Comparison of ENCODE assay signal across 14 mouse cellular contexts in the genomic region with DNA sequence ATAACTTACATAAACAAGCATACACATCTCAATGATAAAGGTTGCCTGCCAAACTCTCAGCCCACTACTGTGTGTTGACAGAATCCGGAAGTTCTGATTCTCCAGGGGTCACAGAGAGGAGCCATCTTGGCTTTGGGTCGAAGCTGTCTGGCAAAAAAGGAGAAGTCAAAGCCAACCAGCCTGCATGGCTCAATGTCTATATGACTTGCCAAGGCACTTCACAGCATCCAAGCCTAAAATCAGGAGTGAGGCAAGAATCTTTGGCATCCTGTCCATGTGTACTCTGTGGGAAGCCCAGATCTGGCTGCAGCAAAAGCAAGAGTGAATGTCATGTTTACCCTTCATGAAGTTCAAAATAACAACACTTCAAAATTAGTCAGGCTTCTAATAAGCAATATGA.
DNase-seq lines count a peak whose midpoint lies in the region; ATAC-seq and TF ChIP-seq lines count a peak whose summit lies in the region.
"Had no signal": no experiment of that assay in that cellular context is flagged by ENCODE, and none has a peak within 500 bp of the region (broad histone marks: within the 10 kb centered on the region; RNA-seq: fewer than 3 reads in every experiment).

No protein-coding gene starts in this region.

- H3K4me2 ChIP-seq in forebrain, postnatal 0 days (ENCODE audit: low read depth), result no peak overlapping the region
- H3K4me2 ChIP-seq in midbrain, embryonic 14.5 days (ENCODE audit: low read length), result no peak overlapping the region
- H3K4me2 ChIP-seq: embryonic facial prominence, embryonic 13.5 days; limb, embryonic 13.5 days had no signal

- no peak overlapping the region for H3K27ac ChIP-seq in forebrain, postnatal 0 days (ENCODE audit: low read depth, low read length)
- no peak overlapping the region for H3K27ac ChIP-seq in forebrain, embryonic 10.5 days
- no peak overlapping the region for H3K27ac ChIP-seq in midbrain, embryonic 14.5 days (replicated peaks; ENCODE audit: low read depth, low read length)
- H3K27ac ChIP-seq: embryonic facial prominence, embryonic 13.5 days; heart, adult 2 months; limb, embryonic 13.5 days had no signal

- peak; percentile 39 for DNase-seq in forebrain, postnatal 0 days
- no peak for DNase-seq in forebrain, embryonic 10.5 days (ENCODE audit: extremely low spot score, low spot score)
- peak; percentile 4 for DNase-seq in adipocyte (ENCODE audit: low spot score)
- peak; percentile 26 for DNase-seq in cerebellum, adult 8-10 months
- DNase-seq in lung, adult 2 months, result peak; percentile 3
- DNase-seq in embryo, embryonic 11 days, result no peak
- no peak for DNase-seq in yolk sac, embryonic 10.5 days (ENCODE audit: low spot score)
- DNase-seq in midbrain, embryonic 14.5 days, result no peak
- DNase-seq: B cell, adult 2 months; thymus, adult 2 months had no signal

- peak; percentile 73 for ATAC-seq in forebrain, postnatal 0 days
- ATAC-seq in midbrain, embryonic 14.5 days (ENCODE audit: low FRiP score, low TSS enrichment), result no peak

- WGBS in forebrain, postnatal 0 days, result 82% methylated on average over 2 of the region's 2 CpGs
- WGBS in forebrain, embryonic 10.5 days, result 88% methylated on average over 2 of the region's 2 CpGs
- WGBS in lung, adult 2 months, result 66% methylated on average over 2 of the region's 2 CpGs
- 79% methylated on average over 2 of the region's 2 CpGs for WGBS in midbrain, embryonic 14.5 days

- no peak for TF ChIP-seq CTCF in forebrain, postnatal 0 days (IDR thresholded peaks at IDR 0.05; ENCODE audit: low read depth)
- TF ChIP-seq CTCF in lung, adult 2 months (IDR thresholded peaks at IDR 0.05; ENCODE audit: insufficient read depth, low read length), result no peak

- H3K4me1 ChIP-seq in forebrain, postnatal 0 days (ENCODE audit: insufficient read depth), result no peaks in the 10 kb centered on the region
- no peaks in the 10 kb centered on the region for H3K4me1 ChIP-seq in forebrain, embryonic 10.5 days
- no peaks in the 10 kb centered on the region for H3K4me1 ChIP-seq in lung, adult 2 months (ENCODE audit: control insufficient read depth, insufficient read depth, low read length)
- no peaks in the 10 kb centered on the region for H3K4me1 ChIP-seq in midbrain, embryonic 14.5 days (ENCODE audit: control insufficient read depth, insufficient read depth, low read length)
- H3K4me1 ChIP-seq: embryonic facial prominence, embryonic 13.5 days; limb, embryonic 13.5 days had no signal

- H3K36me3 ChIP-seq in forebrain, postnatal 0 days (ENCODE audit: insufficient read depth), result no peaks in the 10 kb centered on the region
- no peaks in the 10 kb centered on the region for H3K36me3 ChIP-seq in forebrain, embryonic 10.5 days (replicated peaks)
- no peaks in the 10 kb centered on the region for H3K36me3 ChIP-seq in midbrain, embryonic 14.5 days (ENCODE audit: control insufficient read depth, insufficient read depth, low read length)
- H3K36me3 ChIP-seq: embryonic facial prominence, embryonic 13.5 days; G1E; limb, embryonic 13.5 days had no signal

- TF ChIP-seq POLR2A in lung, adult 2 months (IDR thresholded peaks at IDR 0.05; ENCODE audit: borderline replicate concordance, extremely low read depth, low read depth, low read length), result no peak

- H3K27me3 ChIP-seq in forebrain, postnatal 0 days (ENCODE audit: insufficient read depth, low read length), result no peaks in the 10 kb centered on the region
- no peaks in the 10 kb centered on the region for H3K27me3 ChIP-seq in forebrain, embryonic 10.5 days (ENCODE audit: poor library complexity, severe bottlenecking)
- no peaks in the 10 kb centered on the region for H3K27me3 ChIP-seq in midbrain, embryonic 14.5 days (ENCODE audit: control insufficient read depth, insufficient read depth, low read length)
- H3K27me3 ChIP-seq: embryonic facial prominence, embryonic 13.5 days; limb, embryonic 13.5 days had no signal

- H3K9me3 ChIP-seq in forebrain, postnatal 0 days (ENCODE audit: low read length), result no peaks in the 10 kb centered on the region
- H3K9me3 ChIP-seq in forebrain, embryonic 10.5 days, result no peaks in the 10 kb centered on the region
- H3K9me3 ChIP-seq in midbrain, embryonic 14.5 days (ENCODE audit: control insufficient read depth, low read length), result no peaks in the 10 kb centered on the region
- H3K9me3 ChIP-seq: embryonic facial prominence, embryonic 13.5 days; limb, embryonic 13.5 days had no signal

- no peak overlapping the region for H3K9ac ChIP-seq in forebrain, postnatal 0 days
- H3K9ac ChIP-seq in midbrain, embryonic 14.5 days (replicated peaks; ENCODE audit: low read length), result no peak overlapping the region
- H3K9ac ChIP-seq: embryonic facial prominence, embryonic 13.5 days; limb, embryonic 13.5 days had no signal

- H3K4me3 ChIP-seq in forebrain, postnatal 0 days (ENCODE audit: low read depth, low read length), result no peak overlapping the region
- H3K4me3 ChIP-seq in forebrain, embryonic 10.5 days, result no peak overlapping the region
- H3K4me3 ChIP-seq in lung, adult 2 months (replicated peaks; ENCODE audit: extremely low read depth, low read depth, low read length), result no peak overlapping the region
- H3K4me3 ChIP-seq in midbrain, embryonic 14.5 days (replicated peaks; ENCODE audit: low read depth, low read length), result no peak overlapping the region
- H3K4me3 ChIP-seq: embryonic facial prominence, embryonic 13.5 days; heart, adult 2 months; limb, embryonic 13.5 days had no signal

Comparison
In these comparisons a context has a peak if more than half of its experiments do, and no peak if none do; other contexts are left out.
1. DNase-seq: peak in forebrain, postnatal 0 days (single experiment), adipocyte (single experiment), cerebellum, adult 8-10 months (single experiment) and lung, adult 2 months (single experiment); none in forebrain, embryonic 10.5 days (single experiment), embryo, embryonic 11 days (single experiment), yolk sac, embryonic 10.5 days (single experiment) and midbrain, embryonic 14.5 days (single experiment).